Mouse (Mus musculus): ENCODE measurements around the gene Map3k20. TPM values are rescaled to one million over a fixed set of nuclear protein-coding genes. Genes with fewer than 3 reads are reported as not detected.

Gene Map3k20
- polyA plus RNA-seq, 1 experiment from 2014 or later, result 22.3 TPM

GRCm38 (mm10) chr2:72491650-72492049, 206.2 kb downstream of the Map3k20 start:
- Histone ChIP-seq H3K27ac (ENCODE audit: low read depth) (no peak overlapping the region), H3K36me3 (ENCODE audit: control insufficient read depth, insufficient read depth, low read length) (peaks cover 8% of the 10 kb centered on the region), H3K4me3 (ENCODE audit: low read depth, low read length) (no peak overlapping the region), H3K9ac (ENCODE audit: low read length) (no peak overlapping the region), H3K4me2 (ENCODE audit: low read length) (no peak overlapping the region), H3K9me3 (ENCODE audit: control insufficient read depth, low read length) (no peaks in the 10 kb centered on the region), H3K27me3 (replicated peaks; ENCODE audit: control insufficient read depth, insufficient read depth, low read length) (no peaks in the 10 kb centered on the region), H3K4me1 (replicated peaks; ENCODE audit: control insufficient read depth, insufficient read depth, low read length) (peaks cover 8% of the 10 kb centered on the region; the same call in 1 of the 2 replicates)
- peak; percentile 78; the same call in 1 of the 2 replicates for ATAC-seq (replicated peaks; ENCODE audit: low FRiP score, low TSS enrichment, low read depth)
- WGBS, result 36% methylated on average over 7 of the region's 7 CpGs
- no peak for DNase-seq (ENCODE audit: low spot score)

Other genes with a start within 250 kb of the Map3k20 start
- gene Cdca7, start 190.5 kb downstream of the Map3k20 start, polyA plus RNA-seq (2014; fragmentation: Nextera tagmentation; extraction: Ambion mirVana), result 162 and 181 TPM in 2 replicates